Mouse (Mus musculus) CH12.LX (cell line): Measurements from ENCODE around the gene Gm10837. TPM values are rescaled to one million over a fixed set of nuclear protein-coding genes. Genes with fewer than 3 reads are reported as not detected.

Experiments used
- DNase-seq: peaks from one replicate; pipeline ENCODE4 v3.0.0-alpha.2; 2013; ENCODE audit errors: extremely low read depth
- H3K27ac ChIP-seq: 2 replicates; pipeline ENCODE4 v1.5.1; 2012; ENCODE audit warnings: low read depth, mild to moderate bottlenecking, control low read depth, moderate library complexity; ENCODE audit not compliant: insufficient read depth
- H3K27me3 ChIP-seq: replicated peaks from 2 replicates; pipeline ENCODE3; 2012; ENCODE audit warnings: inconsistent platforms
- H3K36me3 ChIP-seq, 2 experiments: replicated peaks in 1 of 2; 2 replicates each; pipeline versions ENCODE3 to v1.6.1; 2012; ENCODE audit warnings: inconsistent platforms in 1 of 2, low read length in 1 of 2, mild to moderate bottlenecking in 1 of 2, mixed read lengths in 1 of 2, moderate library complexity in 1 of 2; ENCODE audit not compliant: control insufficient read depth in 1 of 2, insufficient read depth in 1 of 2
- H3K4me1 ChIP-seq, 2 experiments: 2 replicates each; pipeline ENCODE4 v1.6.1; 2012; ENCODE audit warnings: inconsistent platforms in 1 of 2, moderate library complexity in 1 of 2; ENCODE audit not compliant: insufficient read depth in 2 of 2, control insufficient read depth in 1 of 2
- H3K4me2 ChIP-seq: 2 replicates; pipeline ENCODE4 v1.6.1; 2012; ENCODE audit warnings: low read depth, mild to moderate bottlenecking, control low read depth; ENCODE audit not compliant: poor library complexity, insufficient read depth, severe bottlenecking
- H3K4me3 ChIP-seq, 3 experiments: fragments of 150-350 bp in 1 of 3; sonication (generic) in 1 of 3; replicated peaks in 1 of 3; 2 replicates each; pipeline versions ENCODE3 to v1.5.1; 2011 to 2012; ENCODE audit warnings: low read depth in 2 of 3, low read length in 2 of 3, mild to moderate bottlenecking in 2 of 3, moderate library complexity in 2 of 3, control low read depth in 1 of 3, improper control_type of control experiment in 1 of 3, inconsistent platforms in 1 of 3, mixed read lengths in 1 of 3; ENCODE audit not compliant: poor library complexity in 1 of 3
- H3K79me2 ChIP-seq: replicated peaks from 2 replicates; pipeline ENCODE4 v1.6.1; 2012; ENCODE audit warnings: mild to moderate bottlenecking, moderate library complexity; ENCODE audit not compliant: control insufficient read depth, poor library complexity, insufficient read depth, severe bottlenecking; ENCODE audit errors: extremely low read depth
- H3K9ac ChIP-seq: 2 replicates; pipeline ENCODE4 v1.6.1; 2012; ENCODE audit warnings: low read depth, mild to moderate bottlenecking, control low read depth, moderate library complexity; ENCODE audit not compliant: insufficient read depth
- H3K9me3 ChIP-seq: replicated peaks from 2 replicates; pipeline ENCODE3; 2012; ENCODE audit warnings: low read length, inconsistent platforms, mixed read lengths
- BHLHE40 ChIP-seq: IDR thresholded peaks from 2 replicates; pipeline ENCODE4 v1.6.1; 2011; ENCODE audit warnings: mild to moderate bottlenecking, low read depth, low read length, improper control_type of control experiment
- CHD2 ChIP-seq: IDR thresholded peaks from 2 replicates; pipeline ENCODE4 v1.6.1; 2011; ENCODE audit warnings: low read length, improper control_type of control experiment
- CTCF ChIP-seq, 2 experiments: IDR thresholded peaks in 1 of 2; conservative IDR thresholded peaks in 1 of 2; 2 replicates each; pipeline ENCODE4 v1.5.1; 2011 to 2012; ENCODE audit warnings: low read depth in 2 of 2, low read length in 2 of 2, improper control_type of control experiment in 1 of 2, inconsistent platforms in 1 of 2, mild to moderate bottlenecking in 1 of 2, moderate library complexity in 1 of 2
- EP300 ChIP-seq: IDR thresholded peaks from 2 replicates; pipeline ENCODE4 v1.6.1; 2011; ENCODE audit warnings: low read length, improper control_type of control experiment
- ETS1 ChIP-seq: conservative IDR thresholded peaks from 2 replicates; pipeline ENCODE4 v1.6.1; 2012; ENCODE audit warnings: low read depth, mild to moderate bottlenecking, inconsistent platforms, low read length, improper control_type of control experiment, moderate library complexity
- IRF4 ChIP-seq: IDR thresholded peaks from 2 replicates; pipeline ENCODE4 v1.6.1; 2014; ENCODE audit warnings: low read depth, mild to moderate bottlenecking, inconsistent platforms, low read length, improper control_type of control experiment
- MEF2A ChIP-seq: IDR thresholded peaks from 2 replicates; pipeline ENCODE4 v1.6.1; 2014; ENCODE audit warnings: low read depth, mild to moderate bottlenecking, inconsistent platforms, low read length, improper control_type of control experiment, borderline replicate concordance
- MXI1 ChIP-seq: IDR thresholded peaks from 2 replicates; pipeline ENCODE4 v1.6.1; 2011; ENCODE audit warnings: mild to moderate bottlenecking, low read depth, low read length, improper control_type of control experiment
- POLR2A ChIP-seq: IDR thresholded peaks from 2 replicates; pipeline ENCODE4 v1.6.1; 2011; ENCODE audit warnings: low read depth, mild to moderate bottlenecking, improper control_type of control experiment, low read length
- POLR2AphosphoS2 ChIP-seq: IDR thresholded peaks from 2 replicates; pipeline ENCODE4 v1.6.1; 2011; ENCODE audit warnings: low read depth, low read length, improper control_type of control experiment
- RCOR1 ChIP-seq: conservative IDR thresholded peaks from 2 replicates; pipeline ENCODE4 v1.6.1; 2012; ENCODE audit warnings: low read depth, mild to moderate bottlenecking, inconsistent platforms, low read length, improper control_type of control experiment
- TCF12 ChIP-seq: IDR thresholded peaks from 2 replicates; pipeline ENCODE4 v1.6.1; 2014; ENCODE audit warnings: low read depth, mild to moderate bottlenecking, inconsistent platforms, low read length, improper control_type of control experiment
- UBTF ChIP-seq: IDR thresholded peaks from 2 replicates; pipeline ENCODE4 v1.6.1; 2012; ENCODE audit warnings: low read depth, mild to moderate bottlenecking, inconsistent platforms, low read length, improper control_type of control experiment, moderate library complexity
- ZKSCAN1 ChIP-seq: IDR thresholded peaks from 2 replicates; pipeline ENCODE4 v1.6.1; 2012; ENCODE audit warnings: low read depth, inconsistent platforms, low read length, improper control_type of control experiment, borderline replicate concordance
- ZNF384 ChIP-seq: IDR thresholded peaks from 2 replicates; pipeline ENCODE4 v1.6.1; 2012; ENCODE audit warnings: low read depth, low read length, improper control_type of control experiment, inconsistent platforms
- dilution Hi-C: fragments of 300-500 bp; cut with MboI; formaldehyde crosslinking; loops from 2 replicates; pipeline ENCODE4 v1.14.3; 2020; ENCODE audit warnings: low sequenced_read_pairs; ENCODE audit not compliant: extremely low pct_unique_long_range_greater_than_20kb, extremely low pct_ligation_motif_present
- in situ Hi-C: fragments of 300-500 bp; cut with MboI; formaldehyde crosslinking; loops from 3 replicates; pipeline ENCODE4 v1.14.3; 2019; ENCODE audit warnings: low sequenced_read_pairs, low pct_ligation_motif_present, low pct_unique_long_range_greater_than_20kb, mixed read lengths
- polyA plus RNA-seq: library from polyadenylated mRNA; unstranded; fragments of >175 nt; gene quantifications from 2 replicates; pipeline ENCODE4 v1.2.1, GENCODE M21; 2012; ENCODE audit warnings: low read depth; ENCODE audit not compliant: insufficient read length
- total RNA-seq, 2 experiments: library from RNA; depleted of rRNA; stranded (reverse); fragments of 300-350 nt in 1 of 2; fragments of >200 nt in 1 of 2; gene quantifications; 2 replicates each; pipeline ENCODE4 v1.2.3; 2012 to 2014

Gm10837 gene
- total and polyA plus RNA-seq, 3 experiments = not detected

DNA sequence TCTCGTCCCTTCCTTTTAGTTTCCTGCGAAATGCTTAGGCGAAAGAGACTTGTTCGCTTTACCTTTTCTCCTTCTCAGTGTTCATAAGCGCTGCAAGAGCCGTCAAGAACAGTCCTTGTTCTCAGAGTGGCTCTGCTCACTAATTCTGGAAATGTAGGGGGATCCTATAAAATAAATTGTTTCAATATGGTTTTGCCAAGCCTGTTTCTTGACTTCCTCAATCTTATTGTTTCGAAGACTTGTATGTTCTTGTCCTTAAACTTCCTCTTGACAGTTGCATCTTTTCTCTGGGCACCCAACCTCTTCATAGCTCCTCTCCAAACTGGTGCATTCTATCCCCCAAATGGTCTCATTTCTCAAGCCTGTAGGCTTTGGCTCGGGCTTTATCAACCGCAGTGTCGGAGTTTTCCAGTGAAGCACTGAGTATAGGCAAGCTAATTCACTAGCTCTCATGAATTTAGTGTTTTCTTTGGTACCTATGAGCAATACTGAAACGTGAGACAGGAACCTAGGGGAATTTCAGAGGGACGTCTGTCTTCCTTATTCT, 4.7 kb upstream of the Gm10837 start:
- dilution Hi-C loops (no loop called here), in situ Hi-C loops (no loop called here)
- Histone ChIP-seq H3K9me3 (no peaks in the 10 kb centered on the region), H3K79me2 (no peaks in the 10 kb centered on the region), H3K36me3 (no peaks in the 10 kb centered on the region), H3K9ac (0 out of 2 replicates have a peak overlapping the region, but pooled peaks have one; percentile 19), H3K4me2 (peak overlapping the region; percentile 67; the same call in 1 of the 2 replicates), H3K4me3 (no peak overlapping the region), H3K27ac (no peak overlapping the region), H3K27me3 (no peaks in the 10 kb centered on the region), H3K4me1 (peaks cover 4 to 26% of the 10 kb centered on the region in 2 experiments; a peak in 2 of 4 replicates)
- TF ChIP-seq RCOR1 = no peak
- TF ChIP-seq ETS1 = 0 out of 2 replicates have a peak, but pooled peaks have one; percentile 15
- no peak for TF ChIP-seq TCF12
- peak; percentile 56; the same call in 1 of the 2 replicates for TF ChIP-seq EP300
- peak; percentile 49; the same call in 1 of the 2 replicates for TF ChIP-seq MEF2A
- peak; percentile 74 for TF ChIP-seq BHLHE40
- TF ChIP-seq IRF4 = peak; percentile 81
- DNase-seq = no peak

GRCm38 (mm10) chr14:122486611-122487010, 3.8 kb upstream of the Gm10837 start:
- Histone ChIP-seq H3K9me3 (no peaks in the 10 kb centered on the region), H3K79me2 (no peaks in the 10 kb centered on the region), H3K27ac (no peak overlapping the region), H3K4me3 (no peak overlapping the region), H3K9ac (no peak overlapping the region), H3K36me3 (no peaks in the 10 kb centered on the region), H3K4me2 (no peak overlapping the region), H3K27me3 (no peaks in the 10 kb centered on the region), H3K4me1 (peaks cover 4 to 26% of the 10 kb centered on the region in 2 experiments; a peak in 2 of 4 replicates)
- in situ Hi-C loops = no loop called here
- dilution Hi-C loops = no loop called here
- DNase-seq = no peak
- TF ChIP-seq UBTF (no peak), ZNF384 (peak; percentile 26; the same call in 1 of the 2 replicates), EP300 (peak; percentile 39; the same call in 1 of the 2 replicates), CHD2 (no peak), POLR2AphosphoS2 (no peak)

- TF ChIP-seq MXI1 (no peak), ZKSCAN1 (no peak), CTCF (conservative IDR thresholded peaks at IDR 0.05 in 1 of 2, IDR thresholded peaks at IDR 0.05 in 1 of 2; ENCODE audit: low read depth in 2 of 2, low read length in 2 of 2) (no peak), POLR2A (no peak)
- Histone ChIP-seq H3K4me1 (peaks cover 4 to 26% of the 10 kb centered on the region in 2 experiments; a peak in 2 of 4 replicates), H3K36me3 (no peaks in the 10 kb centered on the region), H3K27me3 (no peaks in the 10 kb centered on the region), H3K27ac (no peak overlapping the region), H3K9me3 (no peaks in the 10 kb centered on the region), H3K4me3 (no peak overlapping the region), H3K79me2 (no peaks in the 10 kb centered on the region), H3K9ac (no peak overlapping the region), H3K4me2 (no peak overlapping the region)
- in situ Hi-C loops = no loop called here
- dilution Hi-C loops = no loop called here
- DNase-seq = no peak
Observed at GRCm38 (mm10) chr14:122487366-122487765, 3.0 kb upstream of the Gm10837 start.
